ENCODE assay signal across 19 mouse cellular contexts in the genomic region with DNA sequence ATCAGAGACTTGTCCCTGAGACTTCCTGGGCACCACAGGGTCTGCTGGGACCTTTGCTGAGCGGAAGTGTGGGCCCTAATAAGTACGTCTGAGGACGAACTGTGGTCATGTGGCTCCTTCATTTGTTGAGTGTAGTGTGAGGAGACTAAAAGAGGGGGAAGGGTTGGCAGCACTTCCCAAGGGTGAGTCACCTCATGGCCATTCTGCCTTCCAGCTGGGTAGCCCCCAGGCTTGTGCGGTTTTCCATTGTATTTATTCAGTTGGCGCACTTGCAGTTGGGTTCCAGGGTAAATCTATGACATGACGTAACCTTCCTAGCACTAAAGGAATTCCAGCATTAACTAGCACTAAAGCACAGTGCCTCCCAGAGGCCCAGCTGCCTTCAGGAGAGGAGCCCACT. TPM values are rescaled to one million over a fixed set of nuclear protein-coding genes. Genes with fewer than 3 reads are reported as not detected.
DNase-seq lines count a peak whose midpoint lies in the region; ATAC-seq and TF ChIP-seq lines count a peak whose summit lies in the region.
"Had no signal": no experiment of that assay in that cellular context is flagged by ENCODE, and none has a peak within 500 bp of the region (broad histone marks: within the 10 kb centered on the region; RNA-seq: fewer than 3 reads in every experiment).

No protein-coding gene starts in this region.

- ATAC-seq in heart, embryonic 13.5 days (ENCODE audit: extremely low read depth, insufficient number of reproducible peaks, low FRiP score, low TSS enrichment) = no peak
- ATAC-seq in liver, embryonic 12.5 days = no peak
- ATAC-seq in Patski = peak; percentile 89
- no peak for ATAC-seq in hindbrain, embryonic 11.5 days (ENCODE audit: low FRiP score)
- ATAC-seq: activated CD4-positive, CD25-positive, alpha-beta regulatory T cell, adult 4 months; intestine, embryonic 16.5 days; midbrain, embryonic 16.5 days had no signal

- in situ Hi-C loops in Patski (cut with MboI; ENCODE audit: low pct_unique_long_range_greater_than_20kb) = no loop called here

- no peaks in the 10 kb centered on the region for H3K79me3 ChIP-seq in C2C12 (ENCODE audit: low read depth)

- no peak for TF ChIP-seq POLR2A in liver, adult 2 months (IDR thresholded peaks at IDR 0.05; ENCODE audit: extremely low read depth, insufficient read depth, low read length)

- no peak overlapping the region for H3ac ChIP-seq in C2C12 (ENCODE audit: control insufficient read depth, insufficient read length, low read depth)

- DNase-seq in heart, postnatal 14 days = no peak
- peak; percentile 67 for DNase-seq in liver, adult 2 months (ENCODE audit: extremely low read depth, low read depth, low spot score)
- DNase-seq in Patski (ENCODE audit: low read depth, low spot score) = peak; percentile 94
- DNase-seq in hindbrain, embryonic 11.5 days (ENCODE audit: low spot score) = no peak
- no peak for DNase-seq in embryo, embryonic 10 days (ENCODE audit: low spot score)
- DNase-seq: adrenal gland, postnatal 36 days; cerebellum, adult 8-10 months; thymus, adult 18-20 months had no signal

- peak overlapping the region; percentile 72 for H3K27ac ChIP-seq in heart, embryonic 13.5 days (replicated peaks)
- peak overlapping the region; percentile 82 for H3K27ac ChIP-seq in liver, adult 2 months (replicated peaks; ENCODE audit: insufficient read depth, low read depth, low read length)
- H3K27ac ChIP-seq in liver, embryonic 12.5 days = no peak overlapping the region
- no peak overlapping the region for H3K27ac ChIP-seq in hindbrain, embryonic 11.5 days (ENCODE audit: low read depth, low read length)
- H3K27ac ChIP-seq: embryonic facial prominence, embryonic 12.5 days; hindbrain, embryonic 13.5 days; limb, embryonic 12.5 days; lung, embryonic 15.5 days had no signal

- no peaks in the 10 kb centered on the region for H3K9me3 ChIP-seq in heart, embryonic 13.5 days
- H3K9me3 ChIP-seq in liver, embryonic 12.5 days (replicated peaks) = no peaks in the 10 kb centered on the region
- H3K9me3 ChIP-seq in hindbrain, embryonic 11.5 days (ENCODE audit: control insufficient read depth, low read length) = no peaks in the 10 kb centered on the region
- H3K9me3 ChIP-seq: embryonic facial prominence, embryonic 12.5 days; hindbrain, embryonic 13.5 days; limb, embryonic 12.5 days; lung, embryonic 15.5 days had no signal

- no peak for TF ChIP-seq CTCF in liver, adult 2 months (IDR thresholded peaks at IDR 0.05; ENCODE audit: low read depth, low read length)
- TF ChIP-seq CTCF in C2C12 (IDR thresholded peaks at IDR 0.05; ENCODE audit: control insufficient read depth, insufficient read depth, insufficient read length) = peak; percentile 18
- no peak for TF ChIP-seq CTCF in Patski (IDR thresholded peaks at IDR 0.05)

- H3K27me3 ChIP-seq in heart, embryonic 13.5 days (replicated peaks) = no peaks in the 10 kb centered on the region
- no peaks in the 10 kb centered on the region for H3K27me3 ChIP-seq in liver, adult 2 months (ENCODE audit: control insufficient read depth, insufficient read depth, low read length)
- H3K27me3 ChIP-seq in liver, embryonic 12.5 days (replicated peaks) = no peaks in the 10 kb centered on the region
- H3K27me3 ChIP-seq in C2C12 (ENCODE audit: control insufficient read depth, insufficient read depth, insufficient read length) (no peaks in the 10 kb centered on the region), Patski (no peaks in the 10 kb centered on the region)
- H3K27me3 ChIP-seq in hindbrain, embryonic 11.5 days (ENCODE audit: control insufficient read depth, insufficient read depth, low read length) = no peaks in the 10 kb centered on the region
- H3K27me3 ChIP-seq: CH12.LX; embryonic facial prominence, embryonic 12.5 days; hindbrain, embryonic 13.5 days; limb, embryonic 12.5 days; lung, embryonic 15.5 days had no signal

- no peak overlapping the region for H3K4me3 ChIP-seq in heart, embryonic 13.5 days
- no peak overlapping the region for H3K4me3 ChIP-seq in liver, adult 2 months (ENCODE audit: insufficient read depth, low read depth, low read length)
- H3K4me3 ChIP-seq in liver, embryonic 12.5 days = no peak overlapping the region
- H3K4me3 ChIP-seq in C2C12 (ENCODE audit: insufficient read depth, poor library complexity, severe bottlenecking) = no peak overlapping the region
- H3K4me3 ChIP-seq in hindbrain, embryonic 11.5 days (ENCODE audit: low read depth, low read length) = no peak overlapping the region
- H3K4me3 ChIP-seq: embryonic facial prominence, embryonic 12.5 days; hindbrain, embryonic 13.5 days; limb, embryonic 12.5 days; lung, embryonic 15.5 days had no signal

- 0 out of 2 replicates have a peak overlapping the region, but pooled peaks have one; percentile 64 for H3K9ac ChIP-seq in heart, embryonic 13.5 days
- peak overlapping the region; percentile 62 for H3K9ac ChIP-seq in liver, adult 2 months (ENCODE audit: low read depth, low read length)
- H3K9ac ChIP-seq in liver, embryonic 12.5 days = no peak overlapping the region
- H3K9ac ChIP-seq in hindbrain, embryonic 11.5 days (ENCODE audit: low read depth, low read length) = no peak overlapping the region
- H3K9ac ChIP-seq: embryonic facial prominence, embryonic 12.5 days; hindbrain, embryonic 13.5 days; limb, embryonic 12.5 days; lung, embryonic 15.5 days had no signal

- H3K4me1 ChIP-seq in heart, embryonic 13.5 days = peaks cover 37% of the 10 kb centered on the region
- peaks cover 48% of the 10 kb centered on the region for H3K4me1 ChIP-seq in liver, adult 2 months (ENCODE audit: control insufficient read depth, insufficient read depth, low read length)
- H3K4me1 ChIP-seq in liver, embryonic 12.5 days = 0 out of 2 replicates have a peak, but pooled peaks cover 1% of the 10 kb centered on the region
- no peaks in the 10 kb centered on the region for H3K4me1 ChIP-seq in hindbrain, embryonic 11.5 days (replicated peaks; ENCODE audit: control insufficient read depth, insufficient read depth, low read length)
- H3K4me1 ChIP-seq: embryonic facial prominence, embryonic 12.5 days; hindbrain, embryonic 13.5 days; limb, embryonic 12.5 days had no signal

- intact Hi-C loops in heart, postnatal 14 days (cut with DNase I) = no loop called here

- CTCF ChIA-PET in Patski (lab: Charles Lee) = interaction anchor here (0.6 to 1.2 kb wide), 5 partner anchors 10 to 84 kb away, joined by 3 to 4 read pairs (median 4); no protein-coding TSS in a partner anchor

- 70% methylated on average over 6 of the region's 6 CpGs for WGBS in heart, embryonic 13.5 days
- 40% methylated on average over 6 of the region's 6 CpGs for WGBS in liver, adult 2 months
- 90% methylated on average over 6 of the region's 6 CpGs for WGBS in liver, embryonic 12.5 days (ENCODE audit: insufficient replicate concordance)
- WGBS in hindbrain, embryonic 11.5 days = 84% methylated on average over 6 of the region's 6 CpGs

- peaks cover 76% of the 10 kb centered on the region for H3K36me3 ChIP-seq in heart, embryonic 13.5 days
- peaks cover 55% of the 10 kb centered on the region for H3K36me3 ChIP-seq in liver, adult 2 months (ENCODE audit: control insufficient read depth, insufficient read depth, low read length)
- peaks cover 73% of the 10 kb centered on the region for H3K36me3 ChIP-seq in liver, embryonic 12.5 days
- H3K36me3 ChIP-seq in C2C12 (ENCODE audit: control insufficient read depth, insufficient read depth) = peaks cover 46% of the 10 kb centered on the region
- peaks cover 12% of the 10 kb centered on the region for H3K36me3 ChIP-seq in hindbrain, embryonic 11.5 days (ENCODE audit: control insufficient read depth, insufficient read depth, low read length)

- H3K79me2 ChIP-seq in liver, adult 2 months (ENCODE audit: control insufficient read depth, insufficient read depth, low read length) = no peaks in the 10 kb centered on the region; the same call in 1 of the 2 replicates
- no peaks in the 10 kb centered on the region for H3K79me2 ChIP-seq in C2C12 (ENCODE audit: control insufficient read depth, insufficient read depth)

- H3K4me2 ChIP-seq in heart, embryonic 13.5 days = no peak overlapping the region
- H3K4me2 ChIP-seq in liver, embryonic 12.5 days = no peak overlapping the region
- no peak overlapping the region for H3K4me2 ChIP-seq in hindbrain, embryonic 11.5 days (replicated peaks; ENCODE audit: low read depth, low read length)
- H3K4me2 ChIP-seq: embryonic facial prominence, embryonic 12.5 days; hindbrain, embryonic 13.5 days; limb, embryonic 12.5 days; lung, embryonic 15.5 days had no signal

- POLR2A ChIA-PET in Patski (lab: Charles Lee) = interaction anchor here (0.6 to 2.8 kb wide), 4 partner anchors 10 to 159 kb away, joined by 3 to 13 read pairs (median 5); a partner anchor contains a TSS

TF ChIP-seq in C2C12, 6 proteins besides CTCF, POLR2A, EP300 and RAD21 (continues in another document):
- TF ChIP-seq MAX (IDR thresholded peaks at IDR 0.05) (no peak), MYOG (IDR thresholded peaks at IDR 0.05; ENCODE audit: control insufficient read depth, extremely low read depth, insufficient read length) (no peak)

RNA-seq across cellular contexts. Expression of a gene that starts 25.1 kb away (rescaled TPM):
- 24.4 and 25.0 TPM in 2 replicates for polyA plus RNA-seq in heart, embryonic 13.5 days (2015; fragmentation: Nextera tagmentation; extraction: Ambion mirVana)
- total RNA-seq in heart, postnatal 14 days (2021) = 10 to 100 TPM; 26.7 to 27.6 TPM
- 95.5 and 112 TPM in 2 replicates for total RNA-seq in liver, adult 2 months (2014; rRNA removed)
- 48.1 and 48.7 TPM in 2 replicates for polyA plus RNA-seq in liver, adult 2 months (2012; rRNA removed)
- 35.1 and 36.6 TPM in 2 replicates for polyA plus RNA-seq in liver, embryonic 12.5 days (2016; fragmentation: Nextera tagmentation; extraction: Ambion mirVana)
- 31.7 TPM for polyA plus RNA-seq in C2C12 (2012; fragmentation: generic; extraction: Trizol)
- polyA plus RNA-seq in Patski (2021) = 65.3 TPM
- 36.8 and 38.8 TPM in 2 replicates for polyA plus RNA-seq in hindbrain, embryonic 11.5 days (2014; fragmentation: Nextera tagmentation; extraction: Ambion mirVana)

RNA-seq across cellular contexts. Expression of a gene that starts 25.2 kb away (rescaled TPM):
- 1.7 TPM in 2 replicates for polyA plus RNA-seq in heart, embryonic 13.5 days (2015; fragmentation: Nextera tagmentation; extraction: Ambion mirVana)
- total RNA-seq in heart, postnatal 14 days (2021) = 10 to 100 TPM; 14.0 to 15.4 TPM
- 19.6 and 23.5 TPM in 2 replicates for total RNA-seq in liver, adult 2 months (2014; rRNA removed)
- polyA plus RNA-seq in liver, adult 2 months (2012; rRNA removed) = 27.5 and 27.7 TPM in 2 replicates
- 2.5 and 2.6 TPM in 2 replicates for polyA plus RNA-seq in liver, embryonic 12.5 days (2016; fragmentation: Nextera tagmentation; extraction: Ambion mirVana)
- polyA plus RNA-seq in C2C12 (2012; fragmentation: generic; extraction: Trizol) = 1.8 TPM
- polyA plus RNA-seq in Patski (2021) = 34.7 TPM
- 2.1 and 2.5 TPM in 2 replicates for polyA plus RNA-seq in hindbrain, embryonic 11.5 days (2014; fragmentation: Nextera tagmentation; extraction: Ambion mirVana)

RNA-seq across cellular contexts. Expression of a gene that starts 25.6 kb away (rescaled TPM):
- 35.4 and 39.6 TPM in 2 replicates for polyA plus RNA-seq in heart, embryonic 13.5 days (2015; fragmentation: Nextera tagmentation; extraction: Ambion mirVana)
- total RNA-seq in heart, postnatal 14 days (2021) = 100 to 1,000 TPM; 155 to 169 TPM
- total RNA-seq in liver, adult 2 months (2014; rRNA removed) = 58.5 and 74.7 TPM in 2 replicates
- polyA plus RNA-seq in liver, adult 2 months (2012; rRNA removed) = 70.1 and 92.8 TPM in 2 replicates
- polyA plus RNA-seq in liver, embryonic 12.5 days (2016; fragmentation: Nextera tagmentation; extraction: Ambion mirVana) = 40.5 and 40.8 TPM in 2 replicates
- polyA plus RNA-seq in C2C12 (2012; fragmentation: generic; extraction: Trizol) (69.9 TPM), Patski (2021) (209 TPM)
- polyA plus RNA-seq in hindbrain, embryonic 11.5 days (2014; fragmentation: Nextera tagmentation; extraction: Ambion mirVana) = 63.5 and 75.2 TPM in 2 replicates

Comparison
In these comparisons a context has a peak if more than half of its experiments do, and no peak if none do; other contexts are left out.
1. H3K27ac ChIP-seq: peak in heart, embryonic 13.5 days (single experiment) and liver, adult 2 months (single experiment); none in liver, embryonic 12.5 days (single experiment) and hindbrain, embryonic 11.5 days (single experiment).
2. H3K9ac ChIP-seq: peak in heart, embryonic 13.5 days (single experiment) and liver, adult 2 months (single experiment); none in liver, embryonic 12.5 days (single experiment) and hindbrain, embryonic 11.5 days (single experiment).
3. DNase-seq: peak in liver, adult 2 months (single experiment) and Patski (single experiment); none in heart, postnatal 14 days (0 of 2), hindbrain, embryonic 11.5 days (single experiment) and embryo, embryonic 10 days (single experiment).